Mouse (Mus musculus) ovary, postnatal 36 days (tissue): ENCODE data around the gene Sh3gl1.

Source experiments
- DNase-seq: peaks from one replicate; pipeline ENCODE4 v3.0.0; 2022; ENCODE audit warnings: low spot score, mixed read lengths

Gene Sh3gl1

GRCm38 (mm10) chr17:55996007-55996406, 40.4 kb downstream of the Sh3gl1 start:
- peak; percentile 59 for DNase-seq

DNA sequence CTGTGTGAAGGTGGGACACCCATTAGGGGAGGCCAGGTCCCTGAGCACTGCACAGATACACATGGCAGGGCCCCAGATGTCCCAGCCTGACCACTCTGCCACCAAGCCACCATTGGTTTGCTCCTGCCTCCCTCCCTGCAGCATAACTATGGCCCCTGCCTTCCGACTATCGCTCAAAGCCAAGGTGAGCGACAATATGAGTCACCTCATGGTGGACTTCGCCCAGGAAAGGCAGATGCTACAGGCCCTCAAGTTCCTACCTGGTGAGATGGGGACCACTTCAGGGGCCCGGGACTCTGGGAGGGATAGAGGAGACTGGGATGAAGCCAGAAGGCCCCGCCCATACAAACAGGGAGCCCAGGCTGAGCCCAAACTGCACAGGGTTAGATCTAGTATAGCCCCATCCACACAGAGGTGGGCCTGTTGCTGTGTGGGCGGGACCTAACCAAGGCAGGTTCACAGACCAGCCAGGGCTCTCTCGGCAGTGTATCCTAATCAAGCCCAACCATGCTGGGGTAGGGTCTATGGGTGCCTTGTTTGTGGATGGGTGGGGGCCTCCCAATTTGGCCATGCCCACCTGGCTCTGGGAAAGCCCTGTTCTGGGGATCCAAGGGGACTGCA, 46.0 kb downstream of the Sh3gl1 start:
- DNase-seq: no peak

DNA sequence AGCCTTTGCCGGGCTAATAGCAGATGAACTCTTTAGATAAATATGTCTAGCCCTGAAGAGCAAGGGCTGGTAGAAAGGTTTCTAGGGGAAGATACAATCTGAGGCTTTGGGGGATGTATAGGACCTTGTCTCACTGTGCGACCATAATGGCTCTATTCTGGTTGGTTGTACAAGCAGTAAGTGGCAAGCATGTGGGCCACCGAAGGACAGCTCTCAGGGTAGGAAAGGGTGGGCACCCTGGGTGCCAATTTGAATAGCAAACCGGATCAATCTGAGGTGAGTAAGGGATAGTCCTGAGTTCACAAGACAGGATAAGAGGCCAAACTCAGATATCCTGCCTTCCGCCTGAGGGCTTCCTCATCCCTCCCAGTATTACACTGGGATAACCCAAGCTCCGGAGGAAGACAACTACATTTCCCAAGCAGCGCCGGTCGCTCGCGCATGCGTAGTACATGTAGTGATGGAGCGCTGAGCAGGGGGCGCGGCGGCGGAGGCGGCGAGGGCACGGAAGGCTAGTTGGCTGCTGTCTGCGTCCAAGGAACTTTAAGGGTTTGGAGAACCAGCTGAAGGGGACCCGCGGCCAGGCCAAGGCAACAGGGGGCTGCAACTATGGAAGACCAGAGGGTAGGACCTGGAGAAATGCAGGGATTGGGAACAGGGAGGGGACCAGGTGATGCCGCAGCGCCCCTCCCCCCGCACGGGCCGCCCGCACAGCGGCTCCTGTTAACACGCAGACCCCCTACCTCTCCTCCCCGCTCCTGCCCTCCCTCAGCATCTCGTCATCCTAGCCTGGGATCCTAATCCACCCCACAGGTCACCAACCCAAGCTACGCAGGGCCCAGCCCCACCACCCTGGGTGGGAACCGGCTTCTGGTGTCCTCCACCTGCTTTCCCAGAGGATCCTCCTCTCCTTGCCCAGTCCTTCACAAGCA, 50.1 kb downstream of the Sh3gl1 start, which contains the start of gene Fsd1:
Gene Fsd1 (plus strand): TSS at position 480 of the 932 bp plus-strand sequence.
- DNase-seq: peak; percentile 43

DNA sequence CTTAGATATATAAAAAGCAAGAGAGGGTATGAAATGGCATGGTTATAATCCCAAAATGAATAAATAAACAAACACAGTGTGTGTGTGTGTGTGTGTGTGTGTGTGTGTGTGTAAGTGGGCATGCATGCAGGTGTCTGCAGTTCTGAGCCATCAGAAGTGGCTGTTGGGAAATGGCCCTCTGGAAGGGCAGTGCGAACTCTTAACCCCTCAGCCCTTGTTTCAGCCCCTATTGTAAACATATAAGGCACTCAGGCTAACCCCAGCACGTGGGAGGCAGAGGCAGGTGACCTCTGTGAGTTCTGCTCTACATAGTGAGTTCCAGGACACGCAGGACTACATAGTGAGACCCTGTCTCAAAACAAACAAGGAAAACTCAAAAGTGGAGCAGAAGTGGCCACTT, 59.1 kb downstream of the Sh3gl1 start:
- no peak for DNase-seq

DNA sequence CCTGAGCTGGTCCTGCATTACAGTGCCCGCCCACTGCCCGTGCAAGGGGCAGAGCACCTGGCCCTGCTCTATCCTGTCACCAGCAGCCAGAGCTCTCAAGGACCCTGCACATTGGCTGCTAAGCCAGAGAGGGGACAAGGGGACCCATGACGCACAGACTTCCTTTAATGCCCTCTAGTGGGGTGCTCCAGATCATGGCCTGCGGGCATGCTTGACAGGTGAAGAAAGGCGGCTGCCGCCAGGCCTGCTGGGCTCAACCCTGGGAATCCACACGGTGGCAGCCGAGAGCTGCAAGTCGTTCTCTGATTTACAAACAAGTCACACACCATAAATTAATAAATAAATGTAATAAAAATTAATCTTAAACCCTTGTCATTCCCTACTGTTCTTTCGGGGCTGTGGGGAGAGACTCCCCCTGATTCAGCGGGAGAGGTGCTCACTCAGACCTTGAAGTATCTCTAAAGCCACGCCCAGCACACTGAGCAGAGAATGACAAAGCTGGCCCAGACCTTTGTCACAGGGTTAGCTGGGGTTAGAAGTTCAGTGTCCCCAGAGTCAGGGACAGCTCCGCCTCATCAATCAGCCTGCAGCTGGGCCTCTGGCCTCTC, 60.1 kb downstream of the Sh3gl1 start:
- peak; percentile 79 for DNase-seq

GRCm38 (mm10) chr17:55971453-55971852, 65.0 kb downstream of the Sh3gl1 start:
- no peak for DNase-seq

DNA sequence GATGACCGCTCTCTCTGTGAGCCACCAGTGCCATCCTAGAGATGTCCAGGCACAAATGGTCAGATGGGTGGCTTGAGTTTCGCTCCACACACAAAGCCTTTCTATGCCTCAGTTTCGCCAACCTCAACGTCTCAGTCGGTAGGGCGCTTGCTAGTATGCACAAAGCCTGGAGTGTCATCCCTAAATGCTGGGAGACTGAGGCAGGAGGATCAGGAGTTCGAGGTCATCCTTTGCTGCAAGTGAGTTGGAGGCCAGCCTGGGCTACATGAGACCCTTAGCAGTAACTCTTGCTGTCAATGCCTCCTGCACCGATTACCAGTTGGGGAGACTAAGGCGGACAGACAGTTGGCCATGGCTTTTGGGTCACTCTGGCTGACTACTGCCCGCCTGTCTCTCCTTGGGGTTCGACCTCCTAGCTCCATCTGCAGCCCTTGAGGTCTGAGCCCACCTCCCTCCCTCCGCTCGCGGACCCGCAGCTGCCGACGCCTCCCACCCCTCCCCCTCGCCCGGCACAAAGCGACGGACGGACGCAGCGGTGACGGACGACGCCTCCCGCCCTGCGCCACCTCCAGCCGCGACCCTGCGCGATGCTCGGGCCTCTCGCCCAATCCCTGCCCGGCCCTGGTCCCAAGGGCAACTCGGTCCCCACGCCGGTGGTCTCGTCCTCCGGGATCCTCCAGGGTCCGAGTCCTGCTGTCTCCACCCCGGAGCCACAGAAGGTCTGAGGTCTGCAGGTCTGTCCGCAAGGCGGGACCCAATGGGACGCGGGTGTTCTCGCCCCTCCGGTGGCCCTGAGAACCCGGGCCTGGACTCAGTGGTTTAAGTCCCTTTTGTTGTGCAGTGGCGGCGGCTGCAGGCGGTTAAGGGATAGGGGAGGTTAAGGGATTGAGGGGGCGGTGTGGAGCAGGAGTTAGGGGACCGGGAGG, 66.2 kb downstream of the Sh3gl1 start, which contains the start of gene Shd:
Gene Shd (plus strand): TSS at position 502 of the 926 bp plus-strand sequence.
- no peak for DNase-seq

DNA sequence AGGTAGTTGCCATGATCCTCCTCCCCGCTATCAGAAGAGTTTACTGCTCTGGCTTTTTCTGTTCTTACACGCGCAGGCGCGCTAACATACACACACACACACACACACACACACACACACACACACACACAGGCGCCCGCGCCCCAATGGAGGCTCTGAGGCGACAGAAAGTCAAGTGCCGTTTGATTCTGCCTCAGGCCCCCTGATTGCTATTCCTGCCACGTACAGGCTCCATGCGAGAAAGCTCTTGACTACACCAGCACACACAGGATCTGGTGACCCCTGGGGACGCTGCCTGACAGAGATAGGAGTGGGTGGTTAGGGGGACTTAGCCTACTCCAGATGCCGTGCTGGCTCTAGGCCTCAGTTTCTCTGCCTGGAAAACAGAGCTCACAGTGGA, 66.9 kb downstream of the Sh3gl1 start:
- no peak for DNase-seq

DNA sequence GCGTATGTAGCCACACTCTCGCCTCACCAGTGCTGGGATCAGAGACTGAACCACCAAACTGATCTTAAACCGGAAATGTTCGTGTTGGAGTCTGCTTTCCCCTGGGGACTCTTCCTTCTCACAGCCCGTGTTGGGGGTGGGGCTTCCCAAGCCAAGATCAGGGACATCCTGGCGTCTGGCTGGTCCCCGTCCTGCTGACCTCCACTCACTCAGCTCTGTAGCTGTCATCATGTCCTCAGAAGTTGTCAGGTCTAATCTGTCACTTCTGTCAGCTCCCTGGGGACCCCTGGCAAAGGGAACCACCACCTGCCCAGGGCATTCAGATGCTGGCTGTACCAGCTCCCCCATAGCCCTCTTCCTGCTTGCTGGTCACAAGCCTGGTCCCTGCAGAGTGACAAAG, 68.2 kb downstream of the Sh3gl1 start:
- no peak for DNase-seq

DNA sequence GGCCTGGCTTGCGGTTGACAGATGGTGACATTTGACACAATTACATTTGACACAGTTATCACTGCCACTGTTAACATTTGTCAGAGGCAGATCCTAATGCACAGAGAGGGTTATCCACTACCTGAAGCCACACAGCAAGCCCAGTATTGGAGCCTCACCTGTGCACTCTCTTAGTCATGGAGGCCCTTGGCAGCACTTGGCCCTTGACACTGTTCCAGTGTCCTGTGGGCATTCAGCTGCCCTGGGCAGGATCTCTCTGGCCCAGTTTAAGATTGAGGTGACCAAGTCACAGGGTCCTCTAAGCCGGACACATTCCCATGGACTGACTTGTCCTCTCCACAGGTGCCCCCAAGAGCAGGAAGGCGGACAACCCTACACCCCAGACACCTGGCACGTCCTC, 69.2 kb downstream of the Sh3gl1 start:
- DNase-seq: no peak
